Mouse (Mus musculus): ENCODE measurements around the gene Fbxw4. TPM values are rescaled to one million over a fixed set of nuclear protein-coding genes. Genes with fewer than 3 reads are reported as not detected.

Fbxw4 gene
- polyA plus RNA-seq, 1 experiment from 2014 or later: 8.4 TPM

- H3K4me1 ChIP-seq (ENCODE audit: control insufficient read depth, insufficient read depth, low read length): no peaks in the 10 kb centered on the region
- no peak overlapping the region for H3K4me3 ChIP-seq (ENCODE audit: low read depth, low read length)
- no peak for ATAC-seq (ENCODE audit: low read depth)
- 0 out of 2 replicates have a peak, but pooled peaks cover 6% of the 10 kb centered on the region for H3K36me3 ChIP-seq (ENCODE audit: control insufficient read depth, insufficient read depth, low read length)
- no peak overlapping the region for H3K9ac ChIP-seq (replicated peaks; ENCODE audit: low read depth, low read length)
- no peaks in the 10 kb centered on the region for H3K9me3 ChIP-seq (ENCODE audit: control insufficient read depth, low read length)
- no peaks in the 10 kb centered on the region for H3K27me3 ChIP-seq (ENCODE audit: control insufficient read depth, insufficient read depth, low read length)
- 88% methylated on average over 4 of the region's 4 CpGs for WGBS
- no peak overlapping the region for H3K27ac ChIP-seq (ENCODE audit: low read depth, low read length)
- no peak overlapping the region for H3K4me2 ChIP-seq (ENCODE audit: low read depth, low read length)
Observed at GRCm38 (mm10) chr19:45623710-45624109, 36.4 kb downstream of the Fbxw4 start.

GRCm38 (mm10) chr19:45622144-45622543 is 38.0 kb downstream of the Fbxw4 start:
- 0 out of 2 replicates have a peak, but pooled peaks cover 6% of the 10 kb centered on the region for H3K36me3 ChIP-seq (ENCODE audit: control insufficient read depth, insufficient read depth, low read length)
- H3K4me1 ChIP-seq (ENCODE audit: control insufficient read depth, insufficient read depth, low read length): no peaks in the 10 kb centered on the region
- H3K4me2 ChIP-seq (ENCODE audit: low read depth, low read length): no peak overlapping the region
- ATAC-seq (ENCODE audit: low read depth): no peak
- H3K27ac ChIP-seq (ENCODE audit: low read depth, low read length): no peak overlapping the region
- no peaks in the 10 kb centered on the region for H3K9me3 ChIP-seq (ENCODE audit: control insufficient read depth, low read length)
- no peaks in the 10 kb centered on the region for H3K27me3 ChIP-seq (ENCODE audit: control insufficient read depth, insufficient read depth, low read length)
- no peak overlapping the region for H3K9ac ChIP-seq (replicated peaks; ENCODE audit: low read depth, low read length)
- WGBS: 15% methylated on average over 5 of the region's 5 CpGs
- no peak overlapping the region for H3K4me3 ChIP-seq (ENCODE audit: low read depth, low read length)

GRCm38 (mm10) chr19:45621061-45621460 is 39.1 kb downstream of the Fbxw4 start:
- H3K36me3 ChIP-seq (ENCODE audit: control insufficient read depth, insufficient read depth, low read length): 0 out of 2 replicates have a peak, but pooled peaks cover 6% of the 10 kb centered on the region
- H3K27me3 ChIP-seq (ENCODE audit: control insufficient read depth, insufficient read depth, low read length): no peaks in the 10 kb centered on the region
- 50% methylated on average over 7 of the region's 7 CpGs for WGBS
- H3K9me3 ChIP-seq (ENCODE audit: control insufficient read depth, low read length): no peaks in the 10 kb centered on the region
- H3K4me1 ChIP-seq (ENCODE audit: control insufficient read depth, insufficient read depth, low read length): peaks cover 10% of the 10 kb centered on the region
- H3K4me3 ChIP-seq (ENCODE audit: low read depth, low read length): no peak overlapping the region
- H3K27ac ChIP-seq (ENCODE audit: low read depth, low read length): no peak overlapping the region
- no peak overlapping the region for H3K4me2 ChIP-seq (ENCODE audit: low read depth, low read length)
- H3K9ac ChIP-seq (replicated peaks; ENCODE audit: low read depth, low read length): no peak overlapping the region
- no peak for ATAC-seq (ENCODE audit: low read depth)

- Histone ChIP-seq H3K4me3 (ENCODE audit: low read depth, low read length) (no peak overlapping the region), H3K4me2 (ENCODE audit: low read depth, low read length) (no peak overlapping the region), H3K9me3 (ENCODE audit: control insufficient read depth, low read length) (no peaks in the 10 kb centered on the region), H3K9ac (replicated peaks; ENCODE audit: low read depth, low read length) (no peak overlapping the region), H3K27ac (ENCODE audit: low read depth, low read length) (no peak overlapping the region), H3K27me3 (ENCODE audit: control insufficient read depth, insufficient read depth, low read length) (no peaks in the 10 kb centered on the region), H3K4me1 (ENCODE audit: control insufficient read depth, insufficient read depth, low read length) (peaks cover 21% of the 10 kb centered on the region), H3K36me3 (ENCODE audit: control insufficient read depth, insufficient read depth, low read length) (0 out of 2 replicates have a peak, but pooled peaks cover under 1% of the 10 kb centered on the region)
- 87% methylated on average over 14 of the region's 14 CpGs for WGBS
- no peak for ATAC-seq (ENCODE audit: low read depth)
Observed at GRCm38 (mm10) chr19:45619744-45620501, 40.2 kb downstream of the Fbxw4 start.

- Histone ChIP-seq H3K27me3 (ENCODE audit: control insufficient read depth, insufficient read depth, low read length) (no peaks in the 10 kb centered on the region), H3K9me3 (ENCODE audit: control insufficient read depth, low read length) (no peaks in the 10 kb centered on the region), H3K4me2 (ENCODE audit: low read depth, low read length) (no peak overlapping the region), H3K9ac (replicated peaks; ENCODE audit: low read depth, low read length) (no peak overlapping the region), H3K4me3 (ENCODE audit: low read depth, low read length) (no peak overlapping the region), H3K36me3 (ENCODE audit: control insufficient read depth, insufficient read depth, low read length) (no peaks in the 10 kb centered on the region), H3K4me1 (ENCODE audit: control insufficient read depth, insufficient read depth, low read length) (peaks cover 24% of the 10 kb centered on the region), H3K27ac (ENCODE audit: low read depth, low read length) (no peak overlapping the region)
- 93% methylated on average over 6 of the region's 6 CpGs for WGBS
- ATAC-seq (ENCODE audit: low read depth): no peak
Observed at GRCm38 (mm10) chr19:45618184-45618583, 41.9 kb downstream of the Fbxw4 start.

- Histone ChIP-seq H3K4me2 (ENCODE audit: low read depth, low read length) (no peak overlapping the region), H3K27ac (ENCODE audit: low read depth, low read length) (no peak overlapping the region), H3K4me1 (ENCODE audit: control insufficient read depth, insufficient read depth, low read length) (peaks cover 24% of the 10 kb centered on the region), H3K9me3 (ENCODE audit: control insufficient read depth, low read length) (no peaks in the 10 kb centered on the region), H3K4me3 (ENCODE audit: low read depth, low read length) (no peak overlapping the region), H3K9ac (replicated peaks; ENCODE audit: low read depth, low read length) (no peak overlapping the region), H3K27me3 (ENCODE audit: control insufficient read depth, insufficient read depth, low read length) (no peaks in the 10 kb centered on the region), H3K36me3 (ENCODE audit: control insufficient read depth, insufficient read depth, low read length) (no peaks in the 10 kb centered on the region)
- no peak for ATAC-seq (ENCODE audit: low read depth)
- WGBS: 17% methylated on average over 7 of the region's 7 CpGs
Observed at GRCm38 (mm10) chr19:45616735-45617134, 43.4 kb downstream of the Fbxw4 start.

- no peaks in the 10 kb centered on the region for H3K36me3 ChIP-seq (ENCODE audit: control insufficient read depth, insufficient read depth, low read length)
- 13% methylated on average over 4 of the region's 4 CpGs for WGBS
- no peak overlapping the region for H3K9ac ChIP-seq (replicated peaks; ENCODE audit: low read depth, low read length)
- no peak; the same call in 1 of the 2 replicates for ATAC-seq (ENCODE audit: low read depth)
- H3K9me3 ChIP-seq (ENCODE audit: control insufficient read depth, low read length): no peaks in the 10 kb centered on the region
- no peak overlapping the region for H3K4me3 ChIP-seq (ENCODE audit: low read depth, low read length)
- peaks cover 24% of the 10 kb centered on the region for H3K4me1 ChIP-seq (ENCODE audit: control insufficient read depth, insufficient read depth, low read length)
- H3K27ac ChIP-seq (ENCODE audit: low read depth, low read length): no peak overlapping the region
- no peak overlapping the region for H3K4me2 ChIP-seq (ENCODE audit: low read depth, low read length)
- no peaks in the 10 kb centered on the region for H3K27me3 ChIP-seq (ENCODE audit: control insufficient read depth, insufficient read depth, low read length)
Observed at GRCm38 (mm10) chr19:45616214-45616518, 43.9 kb downstream of the Fbxw4 start.

- ATAC-seq (ENCODE audit: low read depth): peak; percentile 21; the same call in 1 of the 2 replicates
- 32% methylated on average over 12 of the region's 12 CpGs for WGBS
Observed at GRCm38 (mm10) chr19:45615415-45616213, 44.5 kb downstream of the Fbxw4 start.

GRCm38 (mm10) chr19:45614928-45615327 is 45.2 kb downstream of the Fbxw4 start:
- 37% methylated on average over 3 of the region's 3 CpGs for WGBS
- Histone ChIP-seq H3K9ac (replicated peaks; ENCODE audit: low read depth, low read length) (peak overlapping the region; percentile 3; the same call in 1 of the 2 replicates), H3K27me3 (ENCODE audit: control insufficient read depth, insufficient read depth, low read length) (no peaks in the 10 kb centered on the region), H3K4me1 (ENCODE audit: control insufficient read depth, insufficient read depth, low read length) (peaks cover 24% of the 10 kb centered on the region), H3K27ac (ENCODE audit: low read depth, low read length) (no peak overlapping the region), H3K36me3 (ENCODE audit: control insufficient read depth, insufficient read depth, low read length) (no peaks in the 10 kb centered on the region), H3K9me3 (ENCODE audit: control insufficient read depth, low read length) (no peaks in the 10 kb centered on the region), H3K4me2 (ENCODE audit: low read depth, low read length) (no peak overlapping the region), H3K4me3 (ENCODE audit: low read depth, low read length) (no peak overlapping the region)
- ATAC-seq (ENCODE audit: low read depth): peak; percentile 49; the same call in 1 of the 2 replicates

More at GRCm38 (mm10) chr19:45615415-45616213, 44.5 kb downstream of the Fbxw4 start:
- no peak overlapping the region for H3K4me3 ChIP-seq (ENCODE audit: low read depth, low read length)
- H3K4me1 ChIP-seq (ENCODE audit: control insufficient read depth, insufficient read depth, low read length): peaks cover 24% of the 10 kb centered on the region
- peak overlapping the region; percentile 32; the same call in 1 of the 2 replicates for H3K9ac ChIP-seq (replicated peaks; ENCODE audit: low read depth, low read length)
- no peak overlapping the region for H3K27ac ChIP-seq (ENCODE audit: low read depth, low read length)
- no peaks in the 10 kb centered on the region for H3K36me3 ChIP-seq (ENCODE audit: control insufficient read depth, insufficient read depth, low read length)
- H3K4me2 ChIP-seq (ENCODE audit: low read depth, low read length): no peak overlapping the region
- H3K9me3 ChIP-seq (ENCODE audit: control insufficient read depth, low read length): no peaks in the 10 kb centered on the region
- H3K27me3 ChIP-seq (ENCODE audit: control insufficient read depth, insufficient read depth, low read length): no peaks in the 10 kb centered on the region
